Mouse (Mus musculus): ENCODE results near the gene Tmem259. TPM values are rescaled to one million over a fixed set of nuclear protein-coding genes. Genes with fewer than 3 reads are reported as not detected.

Gene Tmem259
- polyA plus RNA-seq, 1 experiment, result 47.6 TPM

DNA sequence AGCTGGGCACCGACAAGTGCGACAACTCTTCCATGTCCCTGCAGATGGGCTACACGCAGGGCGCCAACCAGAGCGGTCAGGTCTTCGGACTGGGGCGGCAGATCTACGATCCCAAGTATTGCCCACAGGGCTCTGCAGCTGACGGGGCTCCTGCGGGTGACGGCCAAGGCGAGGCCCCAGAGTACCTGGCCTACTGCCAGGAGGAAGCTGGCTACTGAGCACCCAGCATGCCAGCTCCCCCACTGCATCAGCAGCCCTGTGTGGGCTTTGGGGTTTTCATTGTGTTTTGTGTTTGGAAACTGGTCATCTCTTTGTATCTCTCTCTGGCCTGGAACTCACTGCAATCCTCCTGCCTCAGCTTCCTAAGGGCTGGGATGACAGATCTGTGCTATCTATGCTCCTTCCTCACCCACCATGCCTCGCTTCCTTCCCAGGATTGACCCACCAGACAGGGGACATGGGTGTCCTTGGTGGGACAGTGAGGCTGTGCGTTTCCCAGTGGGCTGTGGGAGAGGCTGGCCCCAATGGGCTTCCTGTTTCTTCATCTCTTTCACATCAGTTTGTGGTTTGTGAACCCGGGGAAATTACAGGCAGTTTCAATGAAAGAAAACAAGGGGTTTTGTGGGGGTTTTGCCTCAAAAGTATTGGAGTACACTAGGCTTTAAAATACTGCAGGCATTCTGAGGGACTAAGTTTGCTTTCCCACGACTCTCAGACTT is 10.4 kb upstream of the Tmem259 start:
- H3K27me3 ChIP-seq (ENCODE audit: control insufficient read depth), result peaks cover 13% of the 10 kb centered on the region
- TF ChIP-seq GATA1 (IDR thresholded peaks at IDR 0.05; ENCODE audit: low read length) (no peak), TAL1 (IDR thresholded peaks at IDR 0.05; ENCODE audit: low read length) (no peak)
- peaks cover 59% of the 10 kb centered on the region for H3K4me1 ChIP-seq (ENCODE audit: control insufficient read depth)
- H3K9me3 ChIP-seq (ENCODE audit: control insufficient read depth, low read length), result peaks cover 17% of the 10 kb centered on the region
- peaks cover 19% of the 10 kb centered on the region for H3K36me3 ChIP-seq (ENCODE audit: control insufficient read depth)
- no peak overlapping the region for H3K4me3 ChIP-seq (replicated peaks)

- TF ChIP-seq GATA1 (IDR thresholded peaks at IDR 0.05; ENCODE audit: low read length) (no peak), TAL1 (IDR thresholded peaks at IDR 0.05; ENCODE audit: low read length) (no peak)
- peaks cover 66% of the 10 kb centered on the region for H3K4me1 ChIP-seq (ENCODE audit: control insufficient read depth)
- H3K4me3 ChIP-seq (replicated peaks), result no peak overlapping the region
- no peaks in the 10 kb centered on the region; the same call in 1 of the 2 replicates for H3K36me3 ChIP-seq (ENCODE audit: control insufficient read depth)
- peaks cover 21% of the 10 kb centered on the region for H3K9me3 ChIP-seq (ENCODE audit: control insufficient read depth, low read length)
- peaks cover 38% of the 10 kb centered on the region for H3K27me3 ChIP-seq (ENCODE audit: control insufficient read depth)
Observed at GRCm38 (mm10) chr10:79991548-79991947, 7.4 kb upstream of the Tmem259 start.

DNA sequence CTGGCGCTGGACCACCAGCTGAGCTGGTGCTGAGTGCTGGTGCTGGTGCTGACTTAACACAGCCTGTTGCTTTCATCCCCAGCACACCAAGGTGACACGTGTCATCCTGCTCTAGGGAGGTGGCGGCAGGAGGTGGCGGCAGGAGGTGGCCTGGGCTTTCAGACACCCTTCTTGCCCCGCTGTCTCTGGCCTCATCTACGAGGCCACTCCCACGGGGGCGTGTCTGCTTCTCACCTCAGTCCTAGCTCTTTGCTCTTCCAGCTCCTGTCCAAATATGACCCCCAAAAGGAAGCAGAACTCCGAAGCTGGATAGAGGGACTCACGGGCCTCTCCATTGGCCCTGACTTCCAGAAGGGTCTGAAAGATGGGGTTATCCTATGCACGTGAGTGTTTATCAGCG is 7.0 kb upstream of the Tmem259 start:
- TF ChIP-seq TAL1 (IDR thresholded peaks at IDR 0.05; ENCODE audit: low read length) (no peak), GATA1 (IDR thresholded peaks at IDR 0.05; ENCODE audit: low read length) (no peak)
- H3K4me3 ChIP-seq (replicated peaks), result no peak overlapping the region
- peaks cover 21% of the 10 kb centered on the region for H3K9me3 ChIP-seq (ENCODE audit: control insufficient read depth, low read length)
- H3K4me1 ChIP-seq (ENCODE audit: control insufficient read depth), result peaks cover 70% of the 10 kb centered on the region
- H3K36me3 ChIP-seq (ENCODE audit: control insufficient read depth), result no peaks in the 10 kb centered on the region; the same call in 1 of the 2 replicates
- peaks cover 38% of the 10 kb centered on the region for H3K27me3 ChIP-seq (ENCODE audit: control insufficient read depth)

- Histone ChIP-seq H3K9me3 (ENCODE audit: control insufficient read depth, low read length) (peaks cover 21% of the 10 kb centered on the region), H3K27me3 (ENCODE audit: control insufficient read depth) (peaks cover 38% of the 10 kb centered on the region), H3K36me3 (ENCODE audit: control insufficient read depth) (no peaks in the 10 kb centered on the region; the same call in 1 of the 2 replicates), H3K4me3 (replicated peaks) (no peak overlapping the region), H3K4me1 (ENCODE audit: control insufficient read depth) (peaks cover 69% of the 10 kb centered on the region)
- TF ChIP-seq GATA1 (IDR thresholded peaks at IDR 0.05; ENCODE audit: low read length) (no peak), TAL1 (IDR thresholded peaks at IDR 0.05; ENCODE audit: low read length) (no peak)
Observed at GRCm38 (mm10) chr10:79989870-79990269, 5.7 kb upstream of the Tmem259 start.

GRCm38 (mm10) chr10:79989272-79989786 is 5.2 kb upstream of the Tmem259 start:
- Histone ChIP-seq H3K4me1 (ENCODE audit: control insufficient read depth) (peaks cover 69% of the 10 kb centered on the region), H3K27me3 (ENCODE audit: control insufficient read depth) (peaks cover 38% of the 10 kb centered on the region), H3K36me3 (ENCODE audit: control insufficient read depth) (no peaks in the 10 kb centered on the region; the same call in 1 of the 2 replicates), H3K4me3 (replicated peaks) (peak overlapping the region; percentile 60), H3K9me3 (ENCODE audit: control insufficient read depth, low read length) (peaks cover 21% of the 10 kb centered on the region)
- TF ChIP-seq GATA1 (IDR thresholded peaks at IDR 0.05; ENCODE audit: low read length) (no peak), TAL1 (IDR thresholded peaks at IDR 0.05; ENCODE audit: low read length) (no peak)

DNA sequence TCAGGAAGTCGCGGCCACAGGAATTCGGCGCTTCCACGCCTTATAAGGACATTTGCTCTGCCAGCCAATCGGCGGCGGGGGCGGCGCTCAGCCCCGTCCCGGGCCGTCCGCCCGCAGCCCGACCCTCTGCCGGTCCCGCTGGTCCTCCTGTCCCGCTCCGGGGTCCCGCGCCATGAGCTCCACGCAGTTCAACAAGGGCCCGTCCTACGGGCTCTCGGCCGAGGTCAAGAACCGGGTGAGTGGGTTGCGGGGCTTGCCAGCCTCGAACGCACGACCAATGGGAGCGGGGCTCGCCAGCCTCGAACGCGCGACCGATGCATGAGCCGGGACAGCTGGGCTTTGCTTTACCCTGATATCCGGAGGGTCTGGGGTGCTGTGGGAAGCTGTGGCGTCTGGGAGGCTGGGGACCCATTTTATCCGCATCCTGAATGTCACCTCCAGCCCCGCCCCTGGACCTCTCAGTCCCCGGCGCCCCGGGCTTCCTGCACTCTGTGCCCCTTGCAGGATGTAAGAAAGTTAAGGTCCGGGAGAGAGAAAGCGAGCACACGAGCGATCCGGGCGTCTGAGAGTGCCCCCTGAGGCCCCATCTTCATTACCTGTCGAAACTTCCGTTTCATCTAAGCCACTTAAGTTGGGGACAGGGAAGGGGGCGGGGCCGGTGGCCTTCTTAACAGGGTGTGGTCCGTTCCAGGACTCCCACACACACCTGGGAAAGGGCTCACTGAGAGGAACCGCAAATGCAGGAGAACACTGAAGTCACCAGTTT is 4.6 kb upstream of the Tmem259 start, which contains the start of gene Cnn2:
Gene Cnn2, plus strand, starts transcription at position 79 of the 766 bp plus-strand sequence.
- Histone ChIP-seq H3K27me3 (ENCODE audit: control insufficient read depth) (peaks cover 38% of the 10 kb centered on the region), H3K4me3 (replicated peaks) (peak within 1 kb of the TSS; percentile 60), H3K36me3 (ENCODE audit: control insufficient read depth) (no peaks in the 10 kb centered on the region; the same call in 1 of the 2 replicates), H3K4me1 (ENCODE audit: control insufficient read depth) (peaks cover 69% of the 10 kb centered on the region), H3K9me3 (ENCODE audit: control insufficient read depth, low read length) (peaks cover 21% of the 10 kb centered on the region)
- TF ChIP-seq TAL1 (IDR thresholded peaks at IDR 0.05; ENCODE audit: low read length) (no peak), GATA1 (IDR thresholded peaks at IDR 0.05; ENCODE audit: low read length) (no peak)

- Histone ChIP-seq H3K4me3 (replicated peaks) (peak overlapping the region; percentile 60), H3K36me3 (ENCODE audit: control insufficient read depth) (peaks cover 5% of the 10 kb centered on the region), H3K9me3 (ENCODE audit: control insufficient read depth, low read length) (peaks cover 21% of the 10 kb centered on the region), H3K27me3 (ENCODE audit: control insufficient read depth) (peaks cover 38% of the 10 kb centered on the region), H3K4me1 (ENCODE audit: control insufficient read depth) (peaks cover 71% of the 10 kb centered on the region)
- no peak for TF ChIP-seq TAL1 (IDR thresholded peaks at IDR 0.05; ENCODE audit: low read length)
- no peak for TF ChIP-seq GATA1 (IDR thresholded peaks at IDR 0.05; ENCODE audit: low read length)
Observed at GRCm38 (mm10) chr10:79987771-79988505, 3.8 kb upstream of the Tmem259 start.

DNA sequence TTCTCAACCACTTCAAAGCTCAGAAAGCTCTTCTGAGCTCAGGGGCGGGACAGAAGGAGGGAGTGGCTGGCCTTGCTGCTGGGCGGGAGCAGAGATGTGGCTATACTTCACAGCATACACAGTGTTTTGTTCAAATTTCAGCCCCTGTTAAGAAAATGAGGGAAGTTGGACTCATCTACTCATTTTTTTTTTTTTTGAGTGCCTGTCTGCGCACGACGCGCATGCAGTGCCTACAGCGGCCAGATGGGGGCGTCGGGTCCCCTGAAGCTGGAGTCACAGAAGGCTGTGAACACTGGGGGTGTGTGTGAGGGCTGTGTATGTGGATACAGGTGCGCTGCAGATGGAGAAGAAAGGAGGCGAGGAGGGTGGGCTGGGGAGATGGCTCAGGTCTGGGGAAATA is 2.8 kb upstream of the Tmem259 start:
- Histone ChIP-seq H3K4me3 (replicated peaks) (peak overlapping the region; percentile 91), H3K36me3 (ENCODE audit: control insufficient read depth) (peaks cover 12% of the 10 kb centered on the region), H3K9me3 (ENCODE audit: control insufficient read depth, low read length) (peaks cover 14% of the 10 kb centered on the region), H3K27me3 (ENCODE audit: control insufficient read depth) (peaks cover 38% of the 10 kb centered on the region), H3K4me1 (ENCODE audit: control insufficient read depth) (peaks cover 79% of the 10 kb centered on the region)
- no peak for TF ChIP-seq GATA1 (IDR thresholded peaks at IDR 0.05; ENCODE audit: low read length)
- TF ChIP-seq TAL1 (IDR thresholded peaks at IDR 0.05; ENCODE audit: low read length), result no peak
